Mouse (Mus musculus) ES-Bruce4 (cell line): ENCODE measurements around the gene Vsig10.

Experiments used
- CTCF ChIP-seq: IDR thresholded peaks from one replicate; pipeline ENCODE4 v1.8.1; 2011; ENCODE audit warnings: low read depth, low read length
- EP300 ChIP-seq: IDR thresholded peaks from 2 replicates; pipeline ENCODE4 v1.6.1; 2011; ENCODE audit warnings: low read depth, low read length; ENCODE audit not compliant: insufficient read depth
- POLR2A ChIP-seq: IDR thresholded peaks from one replicate; pipeline ENCODE4 v1.8.1; 2011; ENCODE audit warnings: low read length; ENCODE audit not compliant: insufficient read depth

GRCm38 (mm10) chr5:117279669-117280050 lies 39.2 kb upstream of the Vsig10 start:
- TF ChIP-seq POLR2A (no peak), CTCF (no peak), EP300 (no peak)
